Mouse (Mus musculus) adrenal gland, postnatal 10 days (tissue): ENCODE measurements around the gene 4933430I17Rik. TPM values are rescaled to one million over a fixed set of nuclear protein-coding genes. Genes with fewer than 3 reads are reported as not detected.

Experiments used
- total RNA-seq, 2 experiments: library from RNA; stranded (reverse); gene quantifications; 2 replicates each; pipeline ENCODE4 v1.2.3; 2021

The 4933430I17Rik gene
- total RNA-seq, 2 experiments from 2014 or later: 0.42 to 0.58 TPM

Other genes with a start within 250 kb of the 4933430I17Rik start
- gene Fkbp15, start 164.8 kb upstream of the 4933430I17Rik start, total RNA-seq: 10 to 100 TPM; 30.1 to 36.6 TPM
- gene Slc31a1, start 164.6 kb upstream of the 4933430I17Rik start, total RNA-seq: 10 to 100 TPM; 59.3 to 59.5 TPM
- 10 to 100 TPM; 60.0 to 70.8 TPM for gene Cdc26, start 116.7 kb upstream of the 4933430I17Rik start, total RNA-seq
- 10 to 100 TPM; 19.8 to 21.3 TPM for gene Prpf4, start 116.6 kb upstream of the 4933430I17Rik start, total RNA-seq
- not detected for gene Rnf183, start 90.1 kb upstream of the 4933430I17Rik start, total RNA-seq
- gene Wdr31, start 54.5 kb upstream of the 4933430I17Rik start, total RNA-seq: 1 to 10 TPM; 2.4 to 3.7 TPM
- gene Bspry, start 45.3 kb upstream of the 4933430I17Rik start, total RNA-seq: 1 to 10 TPM in 1 of 2 experiments, under 1 TPM in 1; 0.93 to 1.1 TPM
- gene Hdhd3, start 21.9 kb upstream of the 4933430I17Rik start, total RNA-seq: 10 to 100 TPM; 16.7 to 19.5 TPM
- gene Alad, start 5.5 kb upstream of the 4933430I17Rik start, total RNA-seq: 100 to 1,000 TPM; 110 to 122 TPM
- 10 to 100 TPM; 40.3 to 46.7 TPM for gene Pole3, start 301 bp upstream of the 4933430I17Rik start, total RNA-seq
- 10 to 100 TPM; 37.0 to 58.7 TPM for gene Rgs3, start 34.5 kb downstream of the 4933430I17Rik start, total RNA-seq